Mouse (Mus musculus): ENCODE measurements at regions not wholly inside any gene's neighbourhood (a gene's known extent, or its start where the extent isn't known, plus 50 kb on each side); places are given as distances from the start of the nearest gene placed in this dataset.
"Not testable (repeated sequence)": the region's sequence is repeated elsewhere in the genome, so short reads cannot be mapped to it uniquely, and the experiment has no call there.

GRCm38 (mm10) chr11:31615107-31615811 lies 56.4 kb downstream of the Bod1 start:
- peak; percentile 80 for DNase-seq (ENCODE audit: low read depth, low spot score)

- peak; percentile 61 for DNase-seq (ENCODE audit: low read depth, low spot score)
Measured at GRCm38 (mm10) chr11:31614394-31614713, 57.3 kb downstream of the Bod1 start.

GRCm38 (mm10) chr11:31613688-31614393 lies 57.8 kb downstream of the Bod1 start:
- peak; percentile 15 for DNase-seq (ENCODE audit: low read depth, low spot score)

GRCm38 (mm10) chr11:31608458-31608857 lies 63.2 kb downstream of the Bod1 start:
- DNase-seq (ENCODE audit: low read depth, low spot score): no peak

GRCm38 (mm10) chr11:31601499-31601898 lies 70.2 kb downstream of the Bod1 start:
- no peak for DNase-seq (ENCODE audit: low read depth, low spot score)

- no peak for DNase-seq (ENCODE audit: low read depth, low spot score)
Measured at GRCm38 (mm10) chr11:31593604-31594003, 78.1 kb downstream of the Bod1 start.

GRCm38 (mm10) chr11:31592061-31592460 lies 79.6 kb downstream of the Bod1 start:
- DNase-seq (ENCODE audit: low read depth, low spot score): no peak

- no peak for DNase-seq (ENCODE audit: low read depth, low spot score)
Measured at GRCm38 (mm10) chr11:31591037-31591554, 80.6 kb downstream of the Bod1 start.

- no peak for DNase-seq (ENCODE audit: low read depth, low spot score)
Measured at GRCm38 (mm10) chr11:31574941-31575340, 96.7 kb downstream of the Bod1 start.

GRCm38 (mm10) chr11:31564742-31565510 lies 106.8 kb downstream of the Bod1 start:
- DNase-seq (ENCODE audit: low read depth, low spot score): no peak

- no peak for DNase-seq (ENCODE audit: low read depth, low spot score)
Measured at GRCm38 (mm10) chr11:31563826-31564741, 107.6 kb downstream of the Bod1 start.

GRCm38 (mm10) chr11:31562954-31563353 lies 108.7 kb downstream of the Bod1 start:
- DNase-seq (ENCODE audit: low read depth, low spot score): no peak

GRCm38 (mm10) chr11:31560775-31561174 lies 110.9 kb downstream of the Bod1 start:
- no peak for DNase-seq (ENCODE audit: low read depth, low spot score)

- DNase-seq (ENCODE audit: low read depth, low spot score): peak; percentile 44
Measured at GRCm38 (mm10) chr11:31555042-31555441, 116.6 kb downstream of the Bod1 start.

GRCm38 (mm10) chr11:31551614-31552271 lies 119.9 kb downstream of the Bod1 start:
- no peak for DNase-seq (ENCODE audit: low read depth, low spot score)

- peak; percentile 26 for DNase-seq (ENCODE audit: low read depth, low spot score)
Measured at GRCm38 (mm10) chr11:31550747-31551613, 120.7 kb downstream of the Bod1 start.

GRCm38 (mm10) chr11:31545514-31545913 lies 126.2 kb downstream of the Bod1 start:
- DNase-seq (ENCODE audit: low read depth, low spot score): not testable (repeated sequence)

GRCm38 (mm10) chr11:31542635-31543219 lies 129.0 kb downstream of the Bod1 start:
- DNase-seq (ENCODE audit: low read depth, low spot score): no peak

- DNase-seq (ENCODE audit: low read depth, low spot score): no peak
Measured at GRCm38 (mm10) chr11:31541425-31541824, 130.3 kb downstream of the Bod1 start.

All from brain, adult 2 months (tissue).